Mouse (Mus musculus): Measurements from ENCODE around the gene Oprm1. TPM values are rescaled to one million over a fixed set of nuclear protein-coding genes. Genes with fewer than 3 reads are reported as not detected.

Oprm1 gene
- polyA plus RNA-seq, 1 experiment from 2014 or later = not detected

DNA sequence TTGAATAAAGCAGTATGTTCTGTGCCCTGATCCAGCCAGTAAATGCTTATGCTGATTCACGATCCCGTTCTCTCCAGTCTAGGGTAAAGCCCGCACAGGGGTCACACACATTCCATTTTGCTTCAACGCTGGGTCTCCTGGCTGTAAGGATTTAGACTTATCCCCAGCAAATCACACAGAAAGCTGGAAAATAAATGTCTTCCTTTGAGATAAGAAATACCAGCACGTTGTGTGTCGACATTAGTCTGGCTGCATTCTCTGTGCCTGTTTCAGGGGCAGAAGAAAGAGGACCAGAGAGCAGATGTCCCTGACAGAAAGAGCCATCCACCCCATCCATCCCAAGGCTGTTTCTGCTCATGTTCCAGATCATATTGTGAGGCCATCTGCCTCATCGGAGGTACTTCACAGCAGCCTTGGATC lies 319.1 kb downstream of the Oprm1 start:
- DNase-seq (ENCODE audit: low spot score) = no peak

DNA sequence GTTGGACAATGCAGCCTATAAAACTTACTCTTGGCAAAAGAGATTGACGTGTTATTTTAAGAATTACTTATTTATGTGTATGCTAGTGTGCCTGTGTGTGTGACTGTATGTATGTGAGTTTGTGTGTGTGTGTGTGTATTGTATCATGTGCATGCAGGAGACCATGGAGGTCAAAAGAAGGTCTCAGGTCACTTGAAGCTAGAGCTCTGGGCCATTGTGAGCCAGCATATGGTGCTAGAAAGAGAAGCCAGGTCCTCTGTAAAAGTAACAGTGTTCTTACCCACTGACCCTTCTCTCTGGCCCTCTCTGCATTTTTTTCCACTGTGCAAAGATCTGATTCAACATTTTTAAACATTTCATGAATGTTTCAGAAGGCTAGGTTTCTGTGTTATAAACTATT lies 319.7 kb downstream of the Oprm1 start:
- DNase-seq (ENCODE audit: low spot score) = no peak

Other genes with a start within 250 kb of the Oprm1 start
- not detected in 2 replicates for gene Gm10945, start 3.3 kb downstream of the Oprm1 start, polyA plus RNA-seq (2015; fragmentation: Nextera tagmentation; extraction: Ambion mirVana)

Data from thymus, postnatal 0 days (tissue).